8 mouse cellular contexts compared by ENCODE assay signal in the genomic region with DNA sequence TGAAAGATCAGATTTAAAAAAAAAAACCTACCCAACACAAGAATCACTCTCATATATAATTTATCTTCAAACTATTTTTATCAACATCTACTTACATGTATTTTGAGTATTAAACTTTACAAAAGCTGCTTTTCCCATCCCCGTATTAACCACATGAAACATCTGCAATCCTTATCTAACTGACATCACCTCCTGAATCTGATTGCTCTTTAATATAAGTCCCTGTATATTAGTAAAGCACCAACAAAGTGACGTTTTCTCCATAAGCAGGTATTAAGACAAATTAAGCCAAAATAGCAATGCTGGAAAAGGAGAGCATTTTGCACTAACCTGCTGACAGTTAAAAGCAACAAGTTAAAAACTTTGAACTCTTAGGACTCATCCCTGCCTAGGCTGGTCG. TPM values are rescaled to one million over a fixed set of nuclear protein-coding genes. Genes with fewer than 3 reads are reported as not detected.
DNase-seq lines count a peak whose midpoint lies in the region; ATAC-seq and TF ChIP-seq lines count a peak whose summit lies in the region.

No protein-coding gene starts in this region.

- in situ Hi-C loops in ES-E14 (cut with MboI; ENCODE audit: low sequenced_read_pairs in 2 of 2, unreplicated experiment in 2 of 2) = no loop called here

- DNase-seq in heart, postnatal 25 days (ENCODE audit: low spot score) = no peak
- no peak for DNase-seq in ES-E14 (ENCODE audit: low read depth, low spot score)
- DNase-seq in cerebellum, postnatal 4 days (ENCODE audit: low spot score in 2 of 2) = no peak
- no peak for DNase-seq in natural killer cell, adult 2 months (ENCODE audit: low spot score in 2 of 2)
- no peak for DNase-seq in urinary bladder, postnatal 14 days (ENCODE audit: low spot score)

- intact Hi-C loops in heart, postnatal 25 days (cut with DNase I) = loop anchor here (1.0 to 5.0 kb wide), 2 partner anchors 36 to 57 kb away; no protein-coding TSS in a partner anchor

- H3K36me3 ChIP-seq in heart, embryonic 13.5 days = peaks cover 12% of the 10 kb centered on the region
- no peaks in the 10 kb centered on the region for H3K36me3 ChIP-seq in ES-E14 (ENCODE audit: control insufficient read depth, insufficient read depth, low read length, poor library complexity, severe bottlenecking)
- no peaks in the 10 kb centered on the region for H3K36me3 ChIP-seq in forebrain, embryonic 16.5 days (ENCODE audit: control insufficient read depth, insufficient read depth)
- no peaks in the 10 kb centered on the region for H3K36me3 ChIP-seq in macrophage (ENCODE audit: inconsistent target)

- no peak for ATAC-seq in heart, embryonic 13.5 days (ENCODE audit: extremely low read depth, insufficient number of reproducible peaks, low FRiP score, low TSS enrichment)
- no peak for ATAC-seq in forebrain, embryonic 16.5 days

- H3K4me2 ChIP-seq in heart, embryonic 13.5 days = peak overlapping the region; percentile 78
- peak overlapping the region; percentile 97 for H3K4me2 ChIP-seq in forebrain, embryonic 16.5 days (ENCODE audit: low read length)

- 0% methylated on average over 3 of the region's 3 CpGs for WGBS in heart, embryonic 13.5 days
- 4% methylated on average over 3 of the region's 3 CpGs for WGBS in forebrain, embryonic 16.5 days
- 0% methylated on average over 3 of the region's 3 CpGs for WGBS in macrophage (ENCODE audit: missing documents)

- no peaks in the 10 kb centered on the region for H3K9me3 ChIP-seq in heart, embryonic 13.5 days
- no peaks in the 10 kb centered on the region for H3K9me3 ChIP-seq in ES-E14 (ENCODE audit: control insufficient read depth, insufficient read depth, low read depth, low read length)
- H3K9me3 ChIP-seq in forebrain, embryonic 16.5 days (ENCODE audit: control insufficient read depth, low read length) = no peaks in the 10 kb centered on the region

- H3K4me1 ChIP-seq in heart, embryonic 13.5 days = peaks cover 26% of the 10 kb centered on the region
- peaks cover 0 to 4% of the 10 kb centered on the region in 2 experiments; a peak in 1 of 4 replicates for H3K4me1 ChIP-seq in ES-E14 (ENCODE audit: control insufficient read depth in 2 of 2, insufficient read depth in 2 of 2, low read length in 2 of 2, poor library complexity in 1 of 2)
- peaks cover 12% of the 10 kb centered on the region for H3K4me1 ChIP-seq in forebrain, embryonic 16.5 days (replicated peaks; ENCODE audit: control insufficient read depth, insufficient read depth, low read length)

- H3K27ac ChIP-seq in heart, embryonic 13.5 days (replicated peaks) = peak overlapping the region; percentile 99
- H3K27ac ChIP-seq in ES-E14 (ENCODE audit: insufficient read depth, low read depth, low read length, poor library complexity, severe bottlenecking) (no peak overlapping the region), macrophage (no peak overlapping the region)
- H3K27ac ChIP-seq in forebrain, embryonic 16.5 days (ENCODE audit: low read length) = peak overlapping the region; percentile 96; the same call in 1 of the 2 replicates

- H3K27me3 ChIP-seq in heart, embryonic 13.5 days (replicated peaks) = no peaks in the 10 kb centered on the region
- no peaks in the 10 kb centered on the region for H3K27me3 ChIP-seq in forebrain, embryonic 16.5 days (replicated peaks; ENCODE audit: control insufficient read depth, insufficient read depth, low read length)

- H3K79me2 ChIP-seq in macrophage (ENCODE audit: inconsistent target) = peaks cover 57% of the 10 kb centered on the region

- peak overlapping the region; percentile 99 for H3K9ac ChIP-seq in heart, embryonic 13.5 days
- H3K9ac ChIP-seq in ES-E14 (ENCODE audit: insufficient read depth, low read depth, low read length, poor library complexity, severe bottlenecking) = peak overlapping the region; percentile 92
- peak overlapping the region; percentile 94 for H3K9ac ChIP-seq in forebrain, embryonic 16.5 days (replicated peaks; ENCODE audit: low read depth, low read length)

- peak overlapping the region; percentile 99 for H3K4me3 ChIP-seq in heart, embryonic 13.5 days
- H3K4me3 ChIP-seq in ES-E14 (ENCODE audit: insufficient read depth in 1 of 2, low read depth in 1 of 2, low read length in 2 of 2, poor library complexity in 1 of 2, severe bottlenecking in 1 of 2) = peak overlapping the region; percentile 88 to 90
- peak overlapping the region; percentile 98 for H3K4me3 ChIP-seq in forebrain, embryonic 16.5 days (replicated peaks; ENCODE audit: low read length)
- H3K4me3 ChIP-seq in macrophage (ENCODE audit: inconsistent target) = peak overlapping the region; percentile 76

TF ChIP-seq in ES-E14, 5 proteins besides CTCF, POLR2A, EP300 and RAD21:
- no peak for TF ChIP-seq ZC3H11A (IDR thresholded peaks at IDR 0.05; ENCODE audit: borderline replicate concordance, low read depth, low read length)
- no peak for TF ChIP-seq CHD2 (IDR thresholded peaks at IDR 0.05; ENCODE audit: low read depth, low read length)
- TF ChIP-seq ZNF384 (IDR thresholded peaks at IDR 0.05; ENCODE audit: low read depth, low read length) = no peak
- TF ChIP-seq MAFK (IDR thresholded peaks at IDR 0.05; ENCODE audit: insufficient read depth, low read depth, low read length) = no peak
- TF ChIP-seq HCFC1 (IDR thresholded peaks at IDR 0.05; ENCODE audit: borderline replicate concordance, insufficient read depth, low read length) = no peak

RNA-seq across cellular contexts. Expression of a gene that starts 2.0 kb away (rescaled TPM):
- polyA plus RNA-seq in heart, embryonic 13.5 days (2015; fragmentation: Nextera tagmentation; extraction: Ambion mirVana) = 9.3 and 10.6 TPM in 2 replicates
- 10 to 100 TPM; 22.3 to 28.9 TPM for total RNA-seq in heart, postnatal 25 days (2021)
- total RNA-seq in ES-E14 (2012; rRNA removed) = 41.9 and 50.7 TPM in 2 replicates
- polyA plus RNA-seq in forebrain, embryonic 16.5 days (2015; fragmentation: Nextera tagmentation; extraction: Ambion mirVana) = 14.6 and 14.8 TPM in 2 replicates
- total RNA-seq in macrophage (2018; cell fraction: chromatin; rRNA removed) = 100 to 1,000 TPM; 169 to 302 (median 235) TPM
- 10 to 100 TPM; 31.2 to 54.4 (median 42.6) TPM for total RNA-seq in macrophage (2018; cell fraction: cytosol; rRNA removed)
- 100 to 1,000 TPM in 20 of 26 experiments, 10 to 100 TPM in 6; 83.8 to 161 (median 114) TPM for total RNA-seq in macrophage (2018; cell fraction: nucleus; rRNA removed)
- 23.1 to 34.6 TPM (median 26.1 TPM) in 3 replicates for polyA plus RNA-seq in macrophage (2018)

Comparison
In these comparisons a context has a peak if more than half of its experiments do, and no peak if none do; other contexts are left out.
1. H3K27ac ChIP-seq: peak in heart, embryonic 13.5 days (single experiment) and forebrain, embryonic 16.5 days (single experiment); none in ES-E14 (single experiment) and macrophage (single experiment).
2. Peak in every context shown above with its lines, with median percentiles within 50 percentile points of each other: H3K4me3 ChIP-seq and H3K9ac ChIP-seq.